Mouse (Mus musculus): ENCODE results near the gene Zyx. TPM values are rescaled to one million over a fixed set of nuclear protein-coding genes. Genes with fewer than 3 reads are reported as not detected.

The Zyx gene
- polyA plus RNA-seq, 1 experiment from 2014 or later = 213 TPM

GRCm38 (mm10) chr6:42359364-42360147 is 10.1 kb downstream of the Zyx start:
- peak; percentile 33 for ATAC-seq (ENCODE audit: insufficient number of reproducible peaks, low FRiP score)
- no peak overlapping the region for H3K4me3 ChIP-seq
- no peaks in the 10 kb centered on the region for H3K27me3 ChIP-seq (replicated peaks)
- no peak overlapping the region for H3K9ac ChIP-seq
- WGBS = 26% methylated on average over 9 of the region's 9 CpGs
- H3K9me3 ChIP-seq (replicated peaks) = no peaks in the 10 kb centered on the region
- H3K4me2 ChIP-seq = no peak overlapping the region
- H3K27ac ChIP-seq (ENCODE audit: poor library complexity, severe bottlenecking) = peak overlapping the region; percentile 76
- peaks cover 89% of the 10 kb centered on the region for H3K4me1 ChIP-seq (replicated peaks)
- H3K36me3 ChIP-seq = peaks cover 72% of the 10 kb centered on the region

GRCm38 (mm10) chr6:42360231-42360840 is 10.9 kb downstream of the Zyx start:
- Histone ChIP-seq H3K4me1 (replicated peaks) (peaks cover 81% of the 10 kb centered on the region), H3K9ac (no peak overlapping the region), H3K9me3 (replicated peaks) (no peaks in the 10 kb centered on the region), H3K27ac (ENCODE audit: poor library complexity, severe bottlenecking) (peak overlapping the region; percentile 76; the same call in 1 of the 2 replicates), H3K4me3 (no peak overlapping the region), H3K4me2 (no peak overlapping the region), H3K27me3 (replicated peaks) (no peaks in the 10 kb centered on the region), H3K36me3 (peaks cover 67% of the 10 kb centered on the region)
- no peak for ATAC-seq (ENCODE audit: insufficient number of reproducible peaks, low FRiP score)
- WGBS = 93% methylated on average over 6 of the region's 6 CpGs

GRCm38 (mm10) chr6:42361041-42361895 is 11.8 kb downstream of the Zyx start:
- Histone ChIP-seq H3K4me3 (no peak overlapping the region), H3K9ac (no peak overlapping the region), H3K36me3 (peaks cover 58% of the 10 kb centered on the region), H3K4me2 (no peak overlapping the region), H3K27me3 (replicated peaks) (no peaks in the 10 kb centered on the region), H3K4me1 (replicated peaks) (peaks cover 72% of the 10 kb centered on the region), H3K27ac (ENCODE audit: poor library complexity, severe bottlenecking) (0 out of 2 replicates have a peak overlapping the region, but pooled peaks have one; percentile 19), H3K9me3 (replicated peaks) (no peaks in the 10 kb centered on the region)
- 88% methylated on average over 13 of the region's 13 CpGs for WGBS
- no peak for ATAC-seq (ENCODE audit: insufficient number of reproducible peaks, low FRiP score)

GRCm38 (mm10) chr6:42362074-42362473 is 12.6 kb downstream of the Zyx start:
- Histone ChIP-seq H3K9ac (no peak overlapping the region), H3K27ac (ENCODE audit: poor library complexity, severe bottlenecking) (0 out of 2 replicates have a peak overlapping the region, but pooled peaks have one; percentile 19), H3K4me1 (replicated peaks) (peaks cover 64% of the 10 kb centered on the region), H3K27me3 (replicated peaks) (no peaks in the 10 kb centered on the region), H3K4me3 (no peak overlapping the region), H3K9me3 (replicated peaks) (no peaks in the 10 kb centered on the region), H3K36me3 (peaks cover 50% of the 10 kb centered on the region), H3K4me2 (no peak overlapping the region)
- WGBS = 51% methylated on average over 1 of the region's 1 CpGs
- ATAC-seq (ENCODE audit: insufficient number of reproducible peaks, low FRiP score) = no peak

- no peak for ATAC-seq (ENCODE audit: insufficient number of reproducible peaks, low FRiP score)
- Histone ChIP-seq H3K36me3 (peaks cover 45% of the 10 kb centered on the region), H3K27ac (ENCODE audit: poor library complexity, severe bottlenecking) (peak overlapping the region; percentile 54; the same call in 1 of the 2 replicates), H3K9me3 (replicated peaks) (no peaks in the 10 kb centered on the region), H3K4me1 (replicated peaks) (peaks cover 59% of the 10 kb centered on the region), H3K4me3 (no peak overlapping the region), H3K4me2 (no peak overlapping the region), H3K9ac (0 out of 2 replicates have a peak overlapping the region, but pooled peaks have one; percentile 44), H3K27me3 (replicated peaks) (no peaks in the 10 kb centered on the region)
- 50% methylated on average over 1 of the region's 1 CpGs for WGBS
These were observed 13.1 kb downstream of the Zyx start for GRCm38 (mm10) chr6:42362497-42362896.

GRCm38 (mm10) chr6:42362974-42363373 is 13.5 kb downstream of the Zyx start:
- no peak overlapping the region for H3K4me3 ChIP-seq
- no peaks in the 10 kb centered on the region for H3K27me3 ChIP-seq (replicated peaks)
- ATAC-seq (ENCODE audit: insufficient number of reproducible peaks, low FRiP score) = no peak
- H3K27ac ChIP-seq (ENCODE audit: poor library complexity, severe bottlenecking) = peak overlapping the region; percentile 54; the same call in 1 of the 2 replicates
- H3K4me2 ChIP-seq = no peak overlapping the region; the same call in 1 of the 2 replicates
- H3K4me1 ChIP-seq (replicated peaks) = peaks cover 55% of the 10 kb centered on the region
- 43% methylated on average over 3 of the region's 3 CpGs for WGBS
- no peaks in the 10 kb centered on the region for H3K9me3 ChIP-seq (replicated peaks)
- H3K36me3 ChIP-seq = peaks cover 41% of the 10 kb centered on the region
- 0 out of 2 replicates have a peak overlapping the region, but pooled peaks have one; percentile 44 for H3K9ac ChIP-seq

- Histone ChIP-seq H3K36me3 (peaks cover 30% of the 10 kb centered on the region), H3K27me3 (replicated peaks) (no peaks in the 10 kb centered on the region), H3K4me3 (no peak overlapping the region), H3K9ac (no peak overlapping the region), H3K4me1 (replicated peaks) (peaks cover 45% of the 10 kb centered on the region), H3K4me2 (no peak overlapping the region), H3K9me3 (replicated peaks) (no peaks in the 10 kb centered on the region), H3K27ac (ENCODE audit: poor library complexity, severe bottlenecking) (no peak overlapping the region)
- 74% methylated on average over 4 of the region's 4 CpGs for WGBS
- no peak for ATAC-seq (ENCODE audit: insufficient number of reproducible peaks, low FRiP score)
These were observed 14.6 kb downstream of the Zyx start for GRCm38 (mm10) chr6:42364066-42364465.

GRCm38 (mm10) chr6:42364607-42365006 is 15.2 kb downstream of the Zyx start:
- no peaks in the 10 kb centered on the region for H3K9me3 ChIP-seq (replicated peaks)
- no peak for ATAC-seq (ENCODE audit: insufficient number of reproducible peaks, low FRiP score)
- 81% methylated on average over 15 of the region's 15 CpGs for WGBS
- H3K27me3 ChIP-seq (replicated peaks) = no peaks in the 10 kb centered on the region
- H3K4me2 ChIP-seq = no peak overlapping the region
- H3K4me3 ChIP-seq = no peak overlapping the region
- H3K4me1 ChIP-seq (replicated peaks) = peaks cover 41% of the 10 kb centered on the region
- peaks cover 24% of the 10 kb centered on the region for H3K36me3 ChIP-seq
- no peak overlapping the region for H3K27ac ChIP-seq (ENCODE audit: poor library complexity, severe bottlenecking)
- no peak overlapping the region for H3K9ac ChIP-seq

- H3K9ac ChIP-seq = no peak overlapping the region
- peaks cover 18% of the 10 kb centered on the region for H3K36me3 ChIP-seq
- 88% methylated on average over 6 of the region's 6 CpGs for WGBS
- ATAC-seq (ENCODE audit: insufficient number of reproducible peaks, low FRiP score) = no peak
- H3K4me1 ChIP-seq (replicated peaks) = peaks cover 41% of the 10 kb centered on the region
- H3K27ac ChIP-seq (ENCODE audit: poor library complexity, severe bottlenecking) = no peak overlapping the region
- H3K4me3 ChIP-seq = no peak overlapping the region
- H3K27me3 ChIP-seq (replicated peaks) = no peaks in the 10 kb centered on the region
- H3K4me2 ChIP-seq = no peak overlapping the region
- no peaks in the 10 kb centered on the region for H3K9me3 ChIP-seq (replicated peaks)
These were observed 15.8 kb downstream of the Zyx start for GRCm38 (mm10) chr6:42365215-42365614.

- no peaks in the 10 kb centered on the region for H3K36me3 ChIP-seq
- H3K4me3 ChIP-seq = no peak overlapping the region
- no peaks in the 10 kb centered on the region for H3K9me3 ChIP-seq (replicated peaks)
- 12% methylated on average over 3 of the region's 3 CpGs for WGBS
- no peaks in the 10 kb centered on the region for H3K27me3 ChIP-seq (replicated peaks)
- peak; percentile 43; the same call in 1 of the 2 replicates for ATAC-seq (ENCODE audit: insufficient number of reproducible peaks, low FRiP score)
- H3K4me1 ChIP-seq (replicated peaks) = peaks cover 45% of the 10 kb centered on the region
- H3K4me2 ChIP-seq = peak overlapping the region; percentile 40
- no peak overlapping the region for H3K9ac ChIP-seq
- peak overlapping the region; percentile 43; the same call in 1 of the 2 replicates for H3K27ac ChIP-seq (ENCODE audit: poor library complexity, severe bottlenecking)
These were observed 20.4 kb downstream of the Zyx start for GRCm38 (mm10) chr6:42369870-42370269.
